Comparison of ENCODE assay signal across 11 mouse cellular contexts in the genomic region with DNA sequence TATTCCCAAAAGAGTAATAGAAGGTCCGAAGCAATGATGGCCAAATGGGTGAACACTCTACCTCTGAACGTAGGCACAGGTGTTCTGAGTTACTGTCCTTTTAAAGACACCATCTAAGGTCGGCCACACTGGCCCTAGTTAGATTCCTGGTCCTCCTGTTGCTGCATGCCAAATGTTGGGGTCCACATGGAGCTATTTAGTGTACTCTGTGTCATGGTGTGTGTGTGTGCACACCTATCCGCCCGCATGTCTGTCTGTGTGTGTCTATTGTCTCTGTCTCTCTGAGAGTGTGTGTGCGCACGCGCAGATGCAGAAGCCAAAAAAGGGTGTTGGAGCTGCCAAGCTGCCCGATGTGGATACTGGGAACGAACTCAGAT. TPM values are rescaled to one million over a fixed set of nuclear protein-coding genes. Genes with fewer than 3 reads are reported as not detected.
DNase-seq lines count a peak whose midpoint lies in the region; ATAC-seq and TF ChIP-seq lines count a peak whose summit lies in the region.
"Had no signal": no experiment of that assay in that cellular context is flagged by ENCODE, and none has a peak within 500 bp of the region (broad histone marks: within the 10 kb centered on the region; RNA-seq: fewer than 3 reads in every experiment).

No protein-coding gene starts in this region.

- intact Hi-C loops in heart, postnatal 25 days (cut with DNase I): no loop called here

- H3K27ac ChIP-seq in heart, embryonic 13.5 days (replicated peaks): peak overlapping the region; percentile 72; the same call in 1 of the 2 replicates
- 0 out of 2 replicates have a peak overlapping the region, but pooled peaks have one; percentile 3 for H3K27ac ChIP-seq in embryonic facial prominence, embryonic 10.5 days (replicated peaks)
- peak overlapping the region; percentile 71 for H3K27ac ChIP-seq in forebrain, postnatal 0 days (ENCODE audit: low read depth, low read length)
- H3K27ac ChIP-seq in midbrain, embryonic 12.5 days (replicated peaks): peak overlapping the region; percentile 66
- H3K27ac ChIP-seq in lung, postnatal 0 days (ENCODE audit: low read length): no peak overlapping the region
- H3K27ac ChIP-seq: liver, embryonic 13.5 days; neural tube, embryonic 12.5 days had no signal

- ATAC-seq in heart, embryonic 13.5 days (ENCODE audit: extremely low read depth, insufficient number of reproducible peaks, low FRiP score, low TSS enrichment): no peak
- no peak for ATAC-seq in forebrain, postnatal 0 days
- ATAC-seq in midbrain, embryonic 12.5 days (ENCODE audit: low FRiP score, low read depth): no peak; the same call in 1 of the 2 replicates
- no peak for ATAC-seq in lung, postnatal 0 days
- ATAC-seq: intestine, embryonic 16.5 days had no signal

- H3K4me2 ChIP-seq in heart, embryonic 13.5 days: no peak overlapping the region
- peak overlapping the region; percentile 45; the same call in 1 of the 2 replicates for H3K4me2 ChIP-seq in forebrain, postnatal 0 days (ENCODE audit: low read depth)
- H3K4me2 ChIP-seq in midbrain, embryonic 12.5 days (replicated peaks): 0 out of 2 replicates have a peak overlapping the region, but pooled peaks have one; percentile 32
- no peak overlapping the region for H3K4me2 ChIP-seq in lung, postnatal 0 days (replicated peaks; ENCODE audit: low read depth, low read length)
- H3K4me2 ChIP-seq: liver, embryonic 13.5 days had no signal

- no peak for TF ChIP-seq CTCF in forebrain, postnatal 0 days (IDR thresholded peaks at IDR 0.05; ENCODE audit: low read depth)
- no peak for TF ChIP-seq CTCF in lung, postnatal 0 days (IDR thresholded peaks at IDR 0.05)

- H3K4me3 ChIP-seq in heart, embryonic 13.5 days: no peak overlapping the region
- no peak overlapping the region for H3K4me3 ChIP-seq in embryonic facial prominence, embryonic 10.5 days
- H3K4me3 ChIP-seq in forebrain, postnatal 0 days (ENCODE audit: low read depth, low read length): no peak overlapping the region
- H3K4me3 ChIP-seq in midbrain, embryonic 12.5 days: no peak overlapping the region
- H3K4me3 ChIP-seq in lung, postnatal 0 days (ENCODE audit: low read depth, low read length): no peak overlapping the region
- H3K4me3 ChIP-seq: liver, embryonic 13.5 days; neural tube, embryonic 12.5 days had no signal

- H3K9ac ChIP-seq in heart, embryonic 13.5 days: 0 out of 2 replicates have a peak overlapping the region, but pooled peaks have one; percentile 58
- H3K9ac ChIP-seq in forebrain, postnatal 0 days: no peak overlapping the region
- no peak overlapping the region for H3K9ac ChIP-seq in midbrain, embryonic 12.5 days (replicated peaks)
- no peak overlapping the region for H3K9ac ChIP-seq in lung, postnatal 0 days (replicated peaks; ENCODE audit: low read depth)
- H3K9ac ChIP-seq: liver, embryonic 13.5 days; neural tube, embryonic 12.5 days had no signal

- H3K36me3 ChIP-seq in heart, embryonic 13.5 days: peaks cover 25% of the 10 kb centered on the region
- H3K36me3 ChIP-seq in embryonic facial prominence, embryonic 10.5 days (replicated peaks): peaks cover 90% of the 10 kb centered on the region
- no peaks in the 10 kb centered on the region; the same call in 1 of the 2 replicates for H3K36me3 ChIP-seq in forebrain, postnatal 0 days (ENCODE audit: insufficient read depth)
- H3K36me3 ChIP-seq in midbrain, embryonic 12.5 days: peaks cover 76% of the 10 kb centered on the region
- no peaks in the 10 kb centered on the region for H3K36me3 ChIP-seq in lung, postnatal 0 days (ENCODE audit: insufficient read depth, low read length)
- H3K36me3 ChIP-seq: liver, embryonic 13.5 days had no signal

- 77% methylated on average over 10 of the region's 10 CpGs for WGBS in heart, embryonic 13.5 days
- 80% methylated on average over 10 of the region's 10 CpGs for WGBS in embryonic facial prominence, embryonic 10.5 days
- 66% methylated on average over 10 of the region's 10 CpGs for WGBS in forebrain, postnatal 0 days
- WGBS in midbrain, embryonic 12.5 days: 76% methylated on average over 10 of the region's 10 CpGs
- WGBS in lung, postnatal 0 days: 83% methylated on average over 10 of the region's 10 CpGs

- no peaks in the 10 kb centered on the region for H3K27me3 ChIP-seq in heart, embryonic 13.5 days (replicated peaks)
- H3K27me3 ChIP-seq in embryonic facial prominence, embryonic 10.5 days (replicated peaks; ENCODE audit: low read depth, poor library complexity, severe bottlenecking): no peaks in the 10 kb centered on the region
- no peaks in the 10 kb centered on the region for H3K27me3 ChIP-seq in forebrain, postnatal 0 days (ENCODE audit: insufficient read depth, low read length)
- H3K27me3 ChIP-seq in midbrain, embryonic 12.5 days: no peaks in the 10 kb centered on the region
- H3K27me3 ChIP-seq in lung, postnatal 0 days (replicated peaks; ENCODE audit: insufficient read depth, low read length): no peaks in the 10 kb centered on the region
- H3K27me3 ChIP-seq: liver, embryonic 13.5 days; neural tube, embryonic 12.5 days had no signal

- no peaks in the 10 kb centered on the region for H3K9me3 ChIP-seq in heart, embryonic 13.5 days
- no peaks in the 10 kb centered on the region for H3K9me3 ChIP-seq in embryonic facial prominence, embryonic 10.5 days
- no peaks in the 10 kb centered on the region for H3K9me3 ChIP-seq in forebrain, postnatal 0 days (ENCODE audit: low read length)
- no peaks in the 10 kb centered on the region for H3K9me3 ChIP-seq in midbrain, embryonic 12.5 days
- no peaks in the 10 kb centered on the region for H3K9me3 ChIP-seq in lung, postnatal 0 days (ENCODE audit: low read length)
- H3K9me3 ChIP-seq: liver, embryonic 13.5 days; neural tube, embryonic 12.5 days had no signal

- no peak for DNase-seq in heart, postnatal 25 days (ENCODE audit: low spot score)
- no peak for DNase-seq in embryonic facial prominence, embryonic 10.5 days (ENCODE audit: low spot score)
- no peak for DNase-seq in forebrain, postnatal 0 days
- no peak for DNase-seq in spleen, adult 18-20 months
- no peak for DNase-seq in lung, postnatal 0 days (ENCODE audit: low spot score)
- no peak for DNase-seq in adrenal gland, postnatal 4 days (ENCODE audit: low spot score in 2 of 2)
- DNase-seq: liver, embryonic 13.5 days had no signal

- no peak for TF ChIP-seq EP300 in lung, postnatal 0 days (IDR thresholded peaks at IDR 0.05)

- peaks cover 31% of the 10 kb centered on the region for H3K4me1 ChIP-seq in heart, embryonic 13.5 days
- H3K4me1 ChIP-seq in embryonic facial prominence, embryonic 10.5 days: peaks cover 21% of the 10 kb centered on the region
- H3K4me1 ChIP-seq in forebrain, postnatal 0 days (ENCODE audit: insufficient read depth): peaks cover 7% of the 10 kb centered on the region; the same call in 1 of the 2 replicates
- H3K4me1 ChIP-seq in midbrain, embryonic 12.5 days: peaks cover 42% of the 10 kb centered on the region
- H3K4me1 ChIP-seq in lung, postnatal 0 days (ENCODE audit: insufficient read depth, low read depth, low read length): no peaks in the 10 kb centered on the region
- H3K4me1 ChIP-seq: liver, embryonic 13.5 days had no signal

RNA-seq across cellular contexts. Expression of a gene that starts 17.9 kb away (rescaled TPM):
- 3.5 and 4.2 TPM in 2 replicates for polyA plus RNA-seq in heart, embryonic 13.5 days (2015; fragmentation: Nextera tagmentation; extraction: Ambion mirVana)
- total RNA-seq in heart, postnatal 25 days (2021): 10 to 100 TPM; 13.9 to 15.7 TPM
- 7.2 and 8.2 TPM in 2 replicates for polyA plus RNA-seq in embryonic facial prominence, embryonic 10.5 days (2016; fragmentation: Nextera tagmentation; extraction: Ambion mirVana)
- total RNA-seq in forebrain, postnatal 0 days (2014; rRNA removed): 18.7 and 34.0 TPM in 2 replicates
- polyA plus RNA-seq in forebrain, postnatal 0 days (2015; fragmentation: Nextera tagmentation; extraction: Ambion mirVana): 6.7 and 6.9 TPM in 2 replicates
- polyA plus RNA-seq in midbrain, embryonic 12.5 days (2016; fragmentation: Nextera tagmentation; extraction: Ambion mirVana): 11.9 and 14.1 TPM in 2 replicates
- 2.1 and 2.7 TPM in 2 replicates for polyA plus RNA-seq in lung, postnatal 0 days (2015; fragmentation: Nextera tagmentation; extraction: Ambion mirVana)
- 10 to 100 TPM; 53.3 to 66.6 TPM for total RNA-seq in adrenal gland, postnatal 4 days (2021)

Comparison
In these comparisons a context has a peak if more than half of its experiments do, and no peak if none do; other contexts are left out.
1. H3K4me2 ChIP-seq: peak in forebrain, postnatal 0 days (single experiment) and midbrain, embryonic 12.5 days (single experiment); none in heart, embryonic 13.5 days (single experiment) and lung, postnatal 0 days (single experiment).